Mouse (Mus musculus) lung, embryonic 15.5 days (tissue): ENCODE results near the gene Cdh12. TPM values are rescaled to one million over a fixed set of nuclear protein-coding genes. Genes with fewer than 3 reads are reported as not detected.
A peak's percentile ranks its signal among the peaks of the same experiment; 100 is the strongest.

Experiments
- ATAC-seq: fragments of 200-750 bp; cut with Nextera tagmentation; 2 replicates; pipeline ENCODE4 v1.8.0; 2017; ENCODE audit warnings: moderate number of reproducible peaks, borderline replicate concordance; ENCODE audit not compliant: low FRiP score, low TSS enrichment; ENCODE audit errors: extremely low read depth
- H3K27ac ChIP-seq: fragments of 300-500 bp; sonication (generic); 2 replicates; pipeline ENCODE4 v1.5.1; 2015; ENCODE audit warnings: moderate library complexity, mild to moderate bottlenecking, inconsistent platforms
- H3K27me3 ChIP-seq: fragments of 300-500 bp; sonication (generic); 2 replicates; pipeline ENCODE4 v1.6.1; 2015; ENCODE audit warnings: inconsistent platforms
- H3K36me3 ChIP-seq: fragments of 300-500 bp; sonication (generic); 2 replicates; pipeline ENCODE4 v1.6.1; 2015; ENCODE audit warnings: inconsistent platforms
- H3K4me1 ChIP-seq: fragments of 300-500 bp; sonication (generic); 2 replicates; pipeline ENCODE4 v1.6.1; 2015; ENCODE audit warnings: inconsistent platforms
- H3K4me2 ChIP-seq: fragments of 300-500 bp; sonication (generic); 2 replicates; pipeline ENCODE4 v1.6.1; 2015; ENCODE audit warnings: inconsistent platforms, mild to moderate bottlenecking, moderate library complexity
- H3K4me3 ChIP-seq: fragments of 300-500 bp; sonication (generic); 2 replicates; pipeline ENCODE4 v1.5.1; 2015; ENCODE audit warnings: mild to moderate bottlenecking, inconsistent platforms
- H3K9ac ChIP-seq: fragments of 300-500 bp; sonication (generic); 2 replicates; pipeline ENCODE4 v1.6.1; 2015; ENCODE audit warnings: inconsistent platforms
- H3K9me3 ChIP-seq: fragments of 300-500 bp; sonication (generic); 2 replicates; pipeline ENCODE4 v1.6.1; 2016; ENCODE audit warnings: inconsistent platforms
- WGBS: fragments of 180-500 bp; shearing (Covaris S2); methylation state at CpG from one replicate; pipeline ENCODE4 v1.1.7; 2015; 5-methylcytosine and 5-hydroxymethylcytosine counted together
- polyA plus RNA-seq: library from polyadenylated mRNA; unstranded; fragments of >200 nt; fragmentation: Nextera tagmentation; extraction: Ambion mirVana; gene quantifications from 2 replicates; pipeline ENCODE4 v1.2.1, GENCODE M21; 2015

Gene Cdh12
- polyA plus RNA-seq = 0.09 and 0.18 TPM in 2 replicates

DNA sequence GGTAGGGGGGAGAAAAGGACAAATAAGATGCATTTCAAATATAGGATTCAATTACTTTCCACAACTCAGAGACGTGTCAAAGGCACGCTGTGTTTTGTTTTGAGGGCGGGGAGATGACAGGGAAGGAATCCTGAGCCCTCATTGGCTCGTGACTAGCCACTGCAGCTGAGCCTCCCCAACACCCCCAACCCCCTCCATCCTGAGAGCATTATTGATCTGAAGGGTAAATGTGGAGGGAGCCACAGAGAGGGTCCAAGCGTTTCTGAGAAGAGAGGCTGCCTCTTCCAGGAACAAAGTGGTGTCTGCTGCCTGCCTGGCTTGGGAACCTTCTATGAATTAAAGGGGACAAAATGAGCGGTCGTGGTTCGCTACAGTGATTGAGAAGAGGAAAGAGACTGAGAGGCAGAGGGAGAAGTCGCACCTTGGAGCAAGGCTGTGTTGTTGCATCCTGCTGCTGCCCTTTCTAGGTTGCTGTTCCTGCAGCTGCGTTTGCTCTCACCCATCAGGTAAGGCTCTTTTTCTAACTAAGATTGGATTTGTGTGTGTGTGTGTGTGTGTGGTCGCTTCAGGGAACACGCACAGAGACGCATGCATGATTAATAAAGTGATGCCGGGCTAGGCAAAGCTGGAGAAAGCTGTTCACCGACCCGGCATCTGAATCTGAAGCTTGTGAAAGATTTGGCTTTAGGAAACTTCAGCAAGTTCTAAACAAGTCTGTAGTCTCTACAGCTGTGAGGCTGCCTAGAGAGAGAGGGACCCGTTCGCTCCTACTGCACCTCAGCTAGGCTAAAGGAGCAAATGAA, at the start of gene Cdh12:
Gene Cdh12 (plus strand): TSS at position 405 of the 803 bp plus-strand sequence.
- WGBS = 9% methylated on average over 18 of the region's 18 CpGs
- Histone ChIP-seq H3K27me3 (no peaks in the 10 kb centered on the region), H3K9me3 (no peaks in the 10 kb centered on the region), H3K4me3 (no peak within 1 kb of the TSS), H3K36me3 (no peaks in the 10 kb centered on the region), H3K9ac (no peak within 1 kb of the TSS), H3K4me2 (peak within 1 kb of the TSS; percentile 34), H3K4me1 (no peaks in the 10 kb centered on the region), H3K27ac (no peak within 1 kb of the TSS)
- no peak for ATAC-seq

DNA sequence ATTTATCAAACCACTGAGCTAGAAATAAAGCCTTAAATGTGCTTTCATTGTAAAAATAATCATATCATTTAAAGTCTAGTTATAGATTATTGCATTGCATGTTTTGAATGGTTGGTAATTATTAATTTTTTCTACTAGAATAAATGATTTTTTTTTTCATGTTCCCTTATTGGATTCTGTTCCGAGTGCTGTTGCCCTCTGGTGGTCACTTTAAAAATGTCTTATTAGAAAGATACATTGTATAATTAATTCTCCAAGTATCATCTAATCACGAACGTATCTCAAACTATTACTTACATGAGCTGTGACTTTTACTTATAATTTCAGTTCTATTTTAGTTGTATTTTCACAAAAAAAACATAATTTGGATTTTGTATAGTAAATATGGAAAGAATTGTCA, 45.5 kb upstream of the Cdh12 start:
- H3K27me3 ChIP-seq = no peaks in the 10 kb centered on the region
- no peak for ATAC-seq
- WGBS = 50% methylated on average over 3 of the region's 3 CpGs

DNA sequence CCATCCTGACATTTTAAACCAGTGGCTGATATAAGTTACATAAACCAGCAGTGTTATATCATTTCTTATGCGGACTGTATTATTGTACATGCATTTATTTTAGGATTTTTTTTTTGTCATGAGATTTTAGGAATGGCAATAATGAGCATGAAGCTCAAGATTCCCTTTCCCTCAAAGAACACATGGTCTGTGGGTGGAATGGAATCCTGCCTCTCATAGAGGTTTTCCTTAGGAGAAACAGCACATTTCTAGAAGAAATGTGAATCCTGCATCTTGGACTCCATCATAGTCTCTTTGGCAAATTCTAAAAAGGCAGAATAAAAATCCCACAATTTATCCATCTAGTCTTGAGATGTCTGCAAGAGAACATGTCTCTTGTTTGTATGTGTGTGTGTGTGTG, 35.7 kb upstream of the Cdh12 start:
- no peaks in the 10 kb centered on the region for H3K36me3 ChIP-seq
- WGBS = 85% methylated on average over 1 of the region's 1 CpGs
- no peak for ATAC-seq

More for the DNA sequence above, 45.5 kb upstream of the Cdh12 start:
- no peaks in the 10 kb centered on the region for H3K9me3 ChIP-seq
- no peak overlapping the region for H3K9ac ChIP-seq
- no peak overlapping the region for H3K27ac ChIP-seq
- H3K36me3 ChIP-seq = no peaks in the 10 kb centered on the region
- H3K4me1 ChIP-seq = no peaks in the 10 kb centered on the region
- H3K4me2 ChIP-seq = no peak overlapping the region
- H3K4me3 ChIP-seq = no peak overlapping the region

DNA sequence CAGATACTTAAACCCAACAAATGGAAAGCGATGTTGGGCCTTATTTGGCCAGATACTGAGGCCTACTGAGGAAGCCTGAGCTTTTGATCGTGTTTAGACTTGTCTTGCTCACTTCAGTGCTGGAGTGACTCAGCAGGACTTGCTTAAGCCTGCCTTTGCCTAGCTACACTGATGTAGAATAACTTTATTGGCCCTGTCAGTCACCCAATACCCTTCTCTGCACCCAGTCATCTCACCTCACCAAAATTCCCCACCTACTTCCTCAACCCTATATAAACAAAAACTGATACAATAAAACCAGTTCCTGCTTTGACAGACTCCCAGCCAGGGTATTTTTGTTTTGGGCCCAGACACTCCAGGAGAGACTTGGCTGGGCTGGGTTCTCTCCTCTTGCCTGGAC, 12.7 kb upstream of the Cdh12 start:
- Histone ChIP-seq H3K9me3 (no peaks in the 10 kb centered on the region), H3K9ac (no peak overlapping the region), H3K36me3 (no peaks in the 10 kb centered on the region), H3K27me3 (no peaks in the 10 kb centered on the region), H3K4me3 (no peak overlapping the region), H3K4me1 (no peaks in the 10 kb centered on the region), H3K4me2 (no peak overlapping the region), H3K27ac (no peak overlapping the region)
- WGBS = 38% methylated on average over 2 of the region's 2 CpGs
- no peak for ATAC-seq

More for the DNA sequence above, 35.7 kb upstream of the Cdh12 start:
- no peak overlapping the region for H3K27ac ChIP-seq
- H3K4me3 ChIP-seq = no peak overlapping the region
- H3K9me3 ChIP-seq = no peaks in the 10 kb centered on the region
- no peaks in the 10 kb centered on the region for H3K27me3 ChIP-seq
- no peak overlapping the region for H3K9ac ChIP-seq
- no peaks in the 10 kb centered on the region for H3K4me1 ChIP-seq
- H3K4me2 ChIP-seq = no peak overlapping the region

DNA sequence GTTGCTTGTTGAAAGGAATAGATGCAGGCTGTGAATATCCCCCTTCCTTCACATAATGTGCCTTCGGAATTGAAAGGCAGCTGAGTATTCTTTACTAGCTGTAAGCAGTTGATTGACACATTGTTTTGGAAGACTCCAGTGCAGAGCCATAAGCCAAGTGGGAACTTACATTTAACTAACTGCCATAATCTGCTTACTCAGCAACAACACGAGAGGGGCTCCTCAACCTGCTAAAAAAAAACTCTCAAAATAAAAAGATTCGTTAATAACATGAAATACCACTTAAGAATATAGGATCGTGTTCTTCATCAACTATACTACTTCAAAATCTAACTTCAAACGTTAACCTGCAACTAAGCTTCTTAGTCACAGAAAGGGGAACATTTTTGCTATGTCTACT, 1.5 kb downstream of the Cdh12 start:
- 65% methylated on average over 5 of the region's 5 CpGs for WGBS
- no peak overlapping the region for H3K4me3 ChIP-seq
- no peaks in the 10 kb centered on the region for H3K9me3 ChIP-seq
- no peak for ATAC-seq
- H3K27ac ChIP-seq = no peak overlapping the region
- no peaks in the 10 kb centered on the region for H3K36me3 ChIP-seq
- no peaks in the 10 kb centered on the region for H3K27me3 ChIP-seq
- H3K9ac ChIP-seq = no peak overlapping the region
- H3K4me2 ChIP-seq = no peak overlapping the region
- H3K4me1 ChIP-seq = no peaks in the 10 kb centered on the region

DNA sequence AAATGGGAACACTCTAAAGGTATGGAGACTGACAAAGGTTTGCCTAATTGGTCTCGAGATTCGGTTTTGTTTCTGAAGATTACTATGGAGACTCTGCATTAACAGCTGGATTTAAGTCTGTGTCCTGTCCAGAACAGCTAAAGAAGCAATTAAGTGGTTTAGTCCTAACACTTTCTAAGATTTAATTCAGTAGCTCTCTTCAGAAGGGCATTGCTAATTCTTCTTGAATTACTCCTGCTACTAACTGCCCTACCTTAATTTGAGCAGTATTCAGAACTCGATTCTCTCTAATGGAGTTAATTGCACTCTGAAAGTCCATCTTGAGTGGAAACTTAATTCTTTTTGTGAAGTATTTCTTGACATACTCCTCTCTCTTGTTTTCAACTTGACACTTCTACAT, 9.4 kb downstream of the Cdh12 start:
- Histone ChIP-seq H3K27ac (no peak overlapping the region), H3K27me3 (no peaks in the 10 kb centered on the region), H3K9me3 (no peaks in the 10 kb centered on the region), H3K4me3 (no peak overlapping the region), H3K4me2 (no peak overlapping the region), H3K9ac (no peak overlapping the region), H3K36me3 (no peaks in the 10 kb centered on the region), H3K4me1 (no peaks in the 10 kb centered on the region)
- ATAC-seq = no peak
- WGBS = 84% methylated on average over 3 of the region's 3 CpGs

DNA sequence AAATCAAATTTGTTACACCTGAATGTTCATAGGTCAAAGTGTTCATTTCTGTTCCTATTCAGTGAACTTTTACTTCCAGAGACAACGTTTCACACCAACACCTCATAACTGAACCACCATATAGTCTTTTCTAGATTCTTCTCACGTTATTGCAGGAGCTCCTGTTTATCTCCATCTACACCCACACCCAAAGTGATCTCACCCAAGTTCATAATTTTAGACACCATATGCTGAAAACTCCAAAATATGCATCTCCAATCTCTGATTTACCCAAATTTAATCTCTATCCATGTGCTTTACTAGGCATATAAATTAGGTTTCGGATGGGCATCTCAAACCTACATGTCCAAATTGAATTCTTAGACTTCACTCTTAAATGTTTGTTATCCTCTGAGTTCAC, 13.4 kb downstream of the Cdh12 start:
- no peak overlapping the region for H3K4me2 ChIP-seq
- 67% methylated on average over 3 of the region's 3 CpGs for WGBS
- H3K27me3 ChIP-seq = no peaks in the 10 kb centered on the region
- H3K9me3 ChIP-seq = no peaks in the 10 kb centered on the region
- H3K4me1 ChIP-seq = no peaks in the 10 kb centered on the region
- no peaks in the 10 kb centered on the region for H3K36me3 ChIP-seq
- no peak for ATAC-seq
- no peak overlapping the region for H3K9ac ChIP-seq
- H3K4me3 ChIP-seq = no peak overlapping the region
- no peak overlapping the region for H3K27ac ChIP-seq

DNA sequence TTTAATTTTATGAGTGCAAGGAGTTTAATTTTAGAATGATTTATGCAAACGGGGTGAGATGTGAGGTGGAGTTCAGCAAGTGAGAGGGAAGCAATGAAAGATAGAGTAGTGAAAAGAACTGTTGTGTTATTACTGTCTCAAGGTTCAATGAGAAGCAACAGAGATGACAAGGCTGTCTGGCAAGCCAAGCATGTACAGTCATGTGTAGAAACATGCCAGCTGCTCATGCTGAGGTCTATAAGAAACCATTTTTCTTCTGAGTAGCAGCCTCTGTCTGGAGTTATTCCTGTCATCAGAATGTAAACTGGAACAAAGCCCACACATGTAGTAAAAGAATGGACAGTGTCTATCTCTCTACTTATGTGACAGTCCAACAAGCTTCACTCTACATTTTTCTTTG, 14.5 kb downstream of the Cdh12 start:
- H3K27me3 ChIP-seq = no peaks in the 10 kb centered on the region
- no peak overlapping the region for H3K4me2 ChIP-seq
- H3K4me3 ChIP-seq = no peak overlapping the region
- no peaks in the 10 kb centered on the region for H3K9me3 ChIP-seq
- no peak overlapping the region for H3K27ac ChIP-seq
- 67% methylated on average over 1 of the region's 1 CpGs for WGBS
- ATAC-seq = no peak
- H3K4me1 ChIP-seq = no peaks in the 10 kb centered on the region
- no peaks in the 10 kb centered on the region for H3K36me3 ChIP-seq
- no peak overlapping the region for H3K9ac ChIP-seq

DNA sequence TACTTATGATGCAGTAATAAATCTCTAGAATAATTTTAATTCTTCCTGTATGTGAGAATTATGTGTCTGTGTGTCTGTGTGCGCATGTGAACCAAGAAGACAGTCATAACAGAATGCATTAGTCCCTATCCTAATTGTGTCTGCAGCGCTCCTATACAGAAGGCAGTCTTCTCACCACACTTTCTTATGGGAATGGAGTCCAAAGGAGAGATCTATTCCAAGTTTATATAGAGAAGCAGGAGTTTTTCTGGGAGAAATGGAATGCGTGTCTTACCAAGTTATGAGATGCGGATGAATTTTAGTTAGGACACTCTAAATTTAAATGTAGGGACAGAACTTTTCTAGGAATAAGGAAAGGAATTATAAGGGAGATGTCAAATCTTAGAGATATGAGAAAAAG, 101.9 kb downstream of the Cdh12 start:
- 84% methylated on average over 4 of the region's 4 CpGs for WGBS
- no peak overlapping the region for H3K9ac ChIP-seq
- H3K9me3 ChIP-seq = no peaks in the 10 kb centered on the region
- H3K4me3 ChIP-seq = no peak overlapping the region
- ATAC-seq = no peak
- H3K27ac ChIP-seq = no peak overlapping the region
- H3K36me3 ChIP-seq = no peaks in the 10 kb centered on the region
- H3K4me2 ChIP-seq = no peak overlapping the region
- H3K4me1 ChIP-seq = no peaks in the 10 kb centered on the region
- no peaks in the 10 kb centered on the region for H3K27me3 ChIP-seq

DNA sequence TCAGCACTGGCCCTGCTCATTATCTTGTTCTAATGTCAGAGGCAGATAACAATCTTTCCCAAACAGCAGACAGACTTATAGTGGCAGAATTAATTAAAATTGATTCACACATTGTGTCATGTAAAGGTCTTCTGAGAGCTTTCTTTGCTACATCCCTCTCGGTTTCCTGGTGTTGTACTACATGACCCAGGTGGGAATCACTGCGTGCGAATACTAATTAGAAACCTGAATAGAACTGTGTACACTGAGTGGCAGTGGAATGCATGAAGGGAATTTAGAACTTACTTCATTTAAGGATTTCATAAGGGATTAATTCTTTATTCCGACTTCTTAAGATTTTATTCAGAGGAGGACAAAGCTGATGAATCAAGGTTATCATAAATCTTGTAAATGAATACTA, 121.9 kb downstream of the Cdh12 start:
- no peak overlapping the region for H3K9ac ChIP-seq
- WGBS = 79% methylated on average over 4 of the region's 4 CpGs
- H3K9me3 ChIP-seq = no peaks in the 10 kb centered on the region
- no peaks in the 10 kb centered on the region for H3K36me3 ChIP-seq
- H3K4me2 ChIP-seq = no peak overlapping the region
- no peak overlapping the region for H3K27ac ChIP-seq
- H3K27me3 ChIP-seq = no peaks in the 10 kb centered on the region
- H3K4me3 ChIP-seq = no peak overlapping the region
- no peaks in the 10 kb centered on the region for H3K4me1 ChIP-seq
- no peak for ATAC-seq

DNA sequence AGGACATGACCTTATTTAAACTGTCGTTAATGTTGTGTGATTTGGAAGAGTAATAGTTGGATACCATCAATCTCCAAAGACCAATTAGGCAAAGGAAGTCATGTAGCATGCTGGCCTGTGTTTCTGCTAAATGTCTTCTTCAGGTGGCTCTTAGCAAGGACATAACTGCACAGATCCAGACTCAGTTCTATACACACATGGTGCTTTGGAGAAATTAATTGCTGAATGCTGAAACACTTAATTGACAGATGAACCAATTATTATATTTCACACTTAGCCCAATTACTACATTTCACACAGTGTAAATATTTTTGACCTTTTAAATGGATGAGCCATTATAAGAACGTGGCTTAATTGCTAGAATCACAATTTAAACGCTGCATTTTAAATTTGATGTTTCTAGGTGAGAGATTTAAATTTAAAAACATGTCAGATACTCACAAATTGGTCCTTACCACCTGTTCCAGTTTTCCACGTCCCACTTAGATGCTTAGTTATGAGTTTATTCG, 133.6 kb downstream of the Cdh12 start:
- H3K4me1 ChIP-seq = no peaks in the 10 kb centered on the region
- H3K9me3 ChIP-seq = no peaks in the 10 kb centered on the region
- WGBS = 67% methylated on average over 5 of the region's 5 CpGs
- no peaks in the 10 kb centered on the region for H3K27me3 ChIP-seq
- H3K4me2 ChIP-seq = no peak overlapping the region
- H3K9ac ChIP-seq = no peak overlapping the region
- H3K4me3 ChIP-seq = no peak overlapping the region
- H3K36me3 ChIP-seq = no peaks in the 10 kb centered on the region
- ATAC-seq = no peak
- H3K27ac ChIP-seq = no peak overlapping the region

DNA sequence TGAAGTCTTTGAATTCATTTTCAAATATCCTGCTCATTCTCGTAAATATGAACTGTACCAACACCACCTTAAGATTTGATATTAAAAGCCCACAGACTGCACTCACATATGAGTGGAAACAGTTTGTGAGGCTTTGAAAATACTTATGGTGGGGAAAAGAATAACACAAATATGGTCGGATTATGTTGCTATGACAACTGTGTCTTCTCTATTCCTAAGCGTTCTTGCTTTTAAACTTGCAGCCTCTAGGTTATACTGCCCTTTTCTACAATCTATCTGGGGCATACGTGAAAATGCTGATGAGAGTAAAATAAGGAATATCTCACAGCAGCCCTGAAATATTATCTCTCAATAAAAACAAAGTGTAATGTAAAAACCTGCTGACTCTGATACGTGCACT, 142.5 kb downstream of the Cdh12 start:
- Histone ChIP-seq H3K4me3 (no peak overlapping the region), H3K36me3 (no peaks in the 10 kb centered on the region), H3K4me1 (no peaks in the 10 kb centered on the region), H3K4me2 (no peak overlapping the region), H3K9ac (no peak overlapping the region), H3K27me3 (no peaks in the 10 kb centered on the region), H3K27ac (no peak overlapping the region), H3K9me3 (no peaks in the 10 kb centered on the region)
- WGBS = 73% methylated on average over 5 of the region's 5 CpGs
- no peak for ATAC-seq
